Mouse (Mus musculus): ENCODE measurements at regions not wholly inside any gene's neighbourhood (a gene's known extent, or its start where the extent isn't known, plus 50 kb on each side); places are given as distances from the start of the nearest gene placed in this dataset.

- DNase-seq, result peak; percentile 54
Observed at GRCm38 (mm10) chr2:3941496-3941895, 76.0 kb upstream of the Frmd4a start.

DNA sequence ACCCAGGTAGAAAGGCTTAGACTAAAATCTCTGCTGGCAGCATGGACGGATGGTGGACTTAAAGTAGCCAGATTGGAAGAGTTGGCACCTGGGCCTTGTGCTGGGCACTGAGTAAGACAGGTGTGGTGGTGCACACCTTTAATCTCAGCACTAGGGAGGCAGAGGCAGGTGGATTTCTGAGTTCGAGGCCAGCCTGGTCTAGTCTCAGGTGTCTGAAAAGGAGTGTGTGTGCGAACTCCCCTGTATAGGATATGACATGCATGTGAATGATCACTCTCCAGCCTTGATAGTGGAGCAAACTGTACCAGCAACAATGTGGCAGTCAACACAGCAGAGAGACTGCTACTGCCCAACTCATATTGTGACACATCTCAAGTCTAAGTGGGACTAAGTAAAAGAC, 70.1 kb upstream of the Frmd4a start:
- DNase-seq, result no peak

DNA sequence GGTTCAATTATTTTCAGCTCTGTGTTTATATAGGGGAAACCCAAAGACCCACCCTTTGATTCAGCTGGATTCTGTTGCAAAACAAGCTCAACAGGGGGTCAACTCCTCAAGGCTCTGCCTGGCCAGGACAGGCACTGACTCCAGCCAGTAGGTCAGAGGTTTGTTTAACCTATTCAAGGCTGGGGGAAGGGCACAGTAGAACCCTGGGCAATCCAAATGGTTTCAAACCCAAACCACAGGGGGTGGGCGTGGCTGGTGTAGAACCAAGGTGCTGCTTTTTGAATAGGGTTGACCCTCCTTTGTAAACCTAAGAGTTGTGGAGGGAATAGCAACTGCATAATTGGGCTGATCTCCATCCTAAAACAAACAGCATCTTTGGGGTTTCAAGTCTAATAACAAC, 69.2 kb upstream of the Frmd4a start:
- DNase-seq, result no peak

DNA sequence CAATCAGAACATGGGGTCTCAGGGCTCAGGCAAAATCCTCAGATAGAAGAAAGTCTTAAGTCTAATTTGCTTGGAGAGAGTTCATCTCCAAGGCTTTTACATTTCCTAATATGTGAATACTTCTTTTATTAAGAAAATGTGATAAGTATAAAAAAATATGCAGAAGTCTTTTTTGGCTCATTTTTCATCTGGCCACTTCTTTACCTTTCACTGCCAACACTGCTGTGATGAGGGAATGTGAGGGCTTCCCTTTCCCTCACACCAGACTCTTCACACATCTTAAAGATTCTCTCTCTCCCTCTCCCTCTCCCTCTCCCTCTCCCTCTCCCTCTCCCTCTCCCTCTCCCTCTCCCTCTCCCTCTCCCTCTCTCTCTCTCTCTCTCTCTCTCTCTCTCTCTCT, 60.0 kb upstream of the Frmd4a start:
- no peak for DNase-seq

- peak; percentile 45 for DNase-seq
Observed at GRCm38 (mm10) chr2:3958065-3958641, 59.4 kb upstream of the Frmd4a start.

DNA sequence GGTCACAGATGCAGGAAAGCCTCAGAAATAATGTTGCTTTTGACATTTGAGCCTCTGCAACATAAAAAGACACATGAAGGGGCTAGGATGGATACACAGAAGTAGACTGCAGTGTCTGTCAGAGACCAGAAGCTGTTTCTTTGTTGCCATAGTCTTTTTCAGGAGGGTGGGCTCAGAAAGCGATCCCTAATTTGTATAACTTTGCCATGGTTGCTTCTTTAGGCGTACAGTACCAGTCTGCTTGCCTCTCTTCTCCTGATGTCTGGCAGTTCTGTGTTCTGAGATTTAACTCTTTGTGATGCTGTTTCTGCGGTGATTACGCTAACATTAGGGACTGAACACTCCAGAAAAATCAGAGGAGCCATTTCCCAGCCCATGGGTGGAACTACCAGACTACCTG, 58.8 kb upstream of the Frmd4a start:
- DNase-seq, result no peak

DNA sequence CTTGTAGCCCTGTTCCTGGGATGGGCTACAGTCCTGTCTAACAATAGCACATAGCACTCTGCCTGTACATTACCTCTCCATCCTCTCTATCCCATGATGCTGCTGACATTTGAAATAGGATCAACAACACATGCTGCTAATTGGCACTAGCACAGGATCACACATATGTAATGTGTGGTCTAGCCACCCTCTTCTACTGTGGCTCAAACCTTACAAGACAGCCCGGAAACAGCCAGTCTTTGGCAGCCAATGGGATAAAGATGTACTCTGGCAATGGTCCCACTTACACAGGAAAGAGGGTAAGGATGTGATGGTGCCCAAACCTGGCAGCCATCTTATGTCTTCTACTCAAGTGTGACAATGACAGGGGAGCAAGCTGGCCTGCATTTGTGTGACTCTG, 58.3 kb upstream of the Frmd4a start:
- no peak for DNase-seq

GRCm38 (mm10) chr2:3960213-3960612, 57.3 kb upstream of the Frmd4a start:
- no peak for DNase-seq

GRCm38 (mm10) chr2:3964351-3964750, 53.2 kb upstream of the Frmd4a start:
- DNase-seq, result no peak

Data from adrenal gland, adult 8-10 months (tissue).